Mouse (Mus musculus): Measurements from ENCODE around the gene Upf2. TPM values are rescaled to one million over a fixed set of nuclear protein-coding genes. Genes with fewer than 3 reads are reported as not detected.
A peak's percentile ranks its signal among the peaks of the same experiment; 100 is the strongest.
"Not testable (repeated sequence)": the region's sequence is repeated elsewhere in the genome, so short reads cannot be mapped to it uniquely, and the experiment has no call there.

The Upf2 gene
- polyA plus RNA-seq, 1 experiment, result 22.4 TPM

GRCm38 (mm10) chr2:5945629-5946028 lies 5.6 kb upstream of the Upf2 start:
- H3K4me1 ChIP-seq (ENCODE audit: control insufficient read depth, insufficient read depth, low read length), result peaks cover 4% of the 10 kb centered on the region; the same call in 1 of the 2 replicates
- no peak overlapping the region for H3K27ac ChIP-seq (ENCODE audit: insufficient read depth, low read depth, low read length)
- no peak for TF ChIP-seq CTCF (IDR thresholded peaks at IDR 0.05; ENCODE audit: low read depth, low read length)
- TF ChIP-seq POLR2A (IDR thresholded peaks at IDR 0.05; ENCODE audit: borderline replicate concordance, low read depth, low read length), result no peak
- H3K4me3 ChIP-seq (ENCODE audit: insufficient read depth, low read length), result no peak overlapping the region

DNA sequence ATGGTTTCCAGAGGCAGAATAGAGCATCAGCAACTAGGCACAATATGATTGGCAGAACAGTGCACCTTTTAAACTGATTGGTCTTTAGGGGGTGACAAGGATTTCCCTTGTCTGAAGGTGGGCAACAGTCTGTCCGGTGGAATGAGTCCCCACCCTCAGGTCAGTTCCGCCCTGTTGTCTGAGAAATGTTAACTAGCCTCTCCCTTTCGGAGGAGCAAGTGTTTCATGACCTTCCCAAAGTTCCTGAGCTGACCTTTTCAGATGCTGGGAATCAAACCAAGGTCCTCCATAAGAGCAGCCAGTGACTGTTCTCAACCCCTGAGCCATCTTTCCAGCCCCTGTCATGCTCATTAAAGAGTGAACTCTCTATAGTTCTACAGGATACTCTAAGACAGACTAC lies 4.4 kb upstream of the Upf2 start:
- TF ChIP-seq CTCF (IDR thresholded peaks at IDR 0.05; ENCODE audit: low read depth, low read length) (no peak), POLR2A (IDR thresholded peaks at IDR 0.05; ENCODE audit: borderline replicate concordance, low read depth, low read length) (no peak)
- Histone ChIP-seq H3K4me1 (ENCODE audit: control insufficient read depth, insufficient read depth, low read length) (peaks cover 4% of the 10 kb centered on the region; the same call in 1 of the 2 replicates), H3K4me3 (ENCODE audit: insufficient read depth, low read length) (no peak overlapping the region), H3K27ac (ENCODE audit: insufficient read depth, low read depth, low read length) (no peak overlapping the region)

GRCm38 (mm10) chr2:5948964-5949363 lies 2.3 kb upstream of the Upf2 start:
- H3K4me3 ChIP-seq (ENCODE audit: insufficient read depth, low read length), result no peak overlapping the region
- TF ChIP-seq CTCF (IDR thresholded peaks at IDR 0.05; ENCODE audit: low read depth, low read length) (no peak), POLR2A (IDR thresholded peaks at IDR 0.05; ENCODE audit: borderline replicate concordance, low read depth, low read length) (no peak)
- H3K27ac ChIP-seq (ENCODE audit: insufficient read depth, low read depth, low read length), result no peak overlapping the region
- H3K4me1 ChIP-seq (ENCODE audit: control insufficient read depth, insufficient read depth, low read length), result peaks cover 7% of the 10 kb centered on the region; the same call in 1 of the 2 replicates

- H3K4me3 ChIP-seq (ENCODE audit: insufficient read depth, low read length), result peak overlapping the region; percentile 80; the same call in 1 of the 2 replicates
- H3K4me1 ChIP-seq (ENCODE audit: control insufficient read depth, insufficient read depth, low read length); H3K27ac ChIP-seq (ENCODE audit: insufficient read depth, low read depth, low read length): not testable (repeated sequence)
Observed at GRCm38 (mm10) chr2:5949821-5950220, 1.4 kb upstream of the Upf2 start.

DNA sequence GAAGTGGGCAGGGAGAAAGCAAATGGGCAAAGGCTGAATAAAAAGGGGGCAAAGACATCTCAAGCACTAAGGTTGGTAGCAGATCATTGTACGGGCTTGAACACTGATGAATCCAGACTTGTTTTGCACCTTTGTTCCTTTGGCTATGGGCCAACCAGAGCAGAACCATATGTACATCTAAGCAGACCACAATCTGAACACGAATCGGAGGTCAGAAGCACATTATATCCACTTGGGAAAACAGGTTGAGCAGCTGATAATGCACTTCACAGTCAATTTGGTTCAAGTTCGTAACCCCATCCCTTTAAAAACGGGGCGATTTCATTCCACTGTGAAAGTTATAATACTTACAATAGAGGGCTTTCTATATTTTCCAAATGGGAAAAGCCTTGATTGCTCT lies 964 bp upstream of the Upf2 start:
- no peak for TF ChIP-seq CTCF (IDR thresholded peaks at IDR 0.05; ENCODE audit: low read depth, low read length)
- H3K4me1 ChIP-seq (ENCODE audit: control insufficient read depth, insufficient read depth, low read length), result peaks cover 7% of the 10 kb centered on the region; the same call in 1 of the 2 replicates
- H3K27ac ChIP-seq (ENCODE audit: insufficient read depth, low read depth, low read length), result no peak overlapping the region
- H3K4me3 ChIP-seq (ENCODE audit: insufficient read depth, low read length), result peak overlapping the region; percentile 80

GRCm38 (mm10) chr2:5951621-5952211 lies 447 bp downstream of the Upf2 start:
- Histone ChIP-seq H3K27ac (ENCODE audit: insufficient read depth, low read depth, low read length) (peak overlapping the region; percentile 49), H3K4me3 (ENCODE audit: insufficient read depth, low read length) (peak overlapping the region; percentile 72), H3K4me1 (ENCODE audit: control insufficient read depth, insufficient read depth, low read length) (peaks cover 7% of the 10 kb centered on the region; the same call in 1 of the 2 replicates)
- TF ChIP-seq POLR2A (IDR thresholded peaks at IDR 0.05; ENCODE audit: borderline replicate concordance, low read depth, low read length) (no peak), CTCF (IDR thresholded peaks at IDR 0.05; ENCODE audit: low read depth, low read length) (no peak)

DNA sequence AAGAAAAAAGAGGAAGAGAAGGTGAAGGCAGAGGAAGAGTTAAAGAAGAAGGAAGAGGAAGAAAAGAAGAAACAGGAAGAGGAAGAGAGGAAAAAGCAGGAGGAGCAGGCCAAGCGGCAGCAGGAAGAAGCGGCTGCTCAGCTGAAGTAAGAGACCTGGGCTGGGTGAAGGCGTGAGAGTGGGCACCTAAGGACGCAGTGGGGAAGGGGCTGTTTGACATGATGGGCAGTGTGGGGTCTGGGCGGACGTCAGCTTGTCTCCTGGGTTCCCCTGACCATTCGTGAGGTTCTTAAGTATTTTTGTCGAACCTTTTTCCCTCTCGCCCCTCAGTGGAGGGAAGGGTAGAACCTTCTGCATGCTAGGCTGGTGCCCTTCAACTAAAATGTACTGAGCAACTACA lies 6.4 kb downstream of the Upf2 start:
- Histone ChIP-seq H3K4me1 (ENCODE audit: control insufficient read depth, insufficient read depth, low read length) (peaks cover 16% of the 10 kb centered on the region), H3K4me3 (ENCODE audit: insufficient read depth, low read length) (no peak overlapping the region), H3K27ac (ENCODE audit: insufficient read depth, low read depth, low read length) (no peak overlapping the region)
- TF ChIP-seq CTCF (IDR thresholded peaks at IDR 0.05; ENCODE audit: low read depth, low read length) (no peak), POLR2A (IDR thresholded peaks at IDR 0.05; ENCODE audit: borderline replicate concordance, low read depth, low read length) (no peak)

DNA sequence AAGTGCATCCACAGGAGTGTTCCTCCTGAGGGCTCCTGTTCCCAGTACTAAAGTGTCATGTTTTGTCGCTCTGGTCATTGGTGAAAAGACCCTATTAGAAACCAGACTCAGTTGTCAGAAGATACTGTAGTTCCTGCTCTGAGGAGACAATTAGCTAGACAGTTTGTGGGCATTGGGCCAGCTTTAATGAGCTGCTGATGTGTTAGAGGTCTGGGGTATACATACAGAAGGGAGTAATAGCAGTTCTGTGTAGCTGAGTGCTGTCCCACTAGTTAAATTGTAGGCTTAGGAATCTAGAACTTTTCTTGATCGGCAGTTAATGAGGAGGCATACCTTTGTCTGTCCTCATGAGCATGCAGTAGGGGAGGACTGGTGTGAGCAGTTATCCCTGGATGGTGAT lies 11.0 kb downstream of the Upf2 start:
- no peak overlapping the region for H3K27ac ChIP-seq (ENCODE audit: insufficient read depth, low read depth, low read length)
- H3K4me3 ChIP-seq (ENCODE audit: insufficient read depth, low read length), result no peak overlapping the region
- TF ChIP-seq POLR2A (IDR thresholded peaks at IDR 0.05; ENCODE audit: borderline replicate concordance, low read depth, low read length), result no peak
- no peak for TF ChIP-seq CTCF (IDR thresholded peaks at IDR 0.05; ENCODE audit: low read depth, low read length)
- peaks cover 17% of the 10 kb centered on the region for H3K4me1 ChIP-seq (ENCODE audit: control insufficient read depth, insufficient read depth, low read length)

DNA sequence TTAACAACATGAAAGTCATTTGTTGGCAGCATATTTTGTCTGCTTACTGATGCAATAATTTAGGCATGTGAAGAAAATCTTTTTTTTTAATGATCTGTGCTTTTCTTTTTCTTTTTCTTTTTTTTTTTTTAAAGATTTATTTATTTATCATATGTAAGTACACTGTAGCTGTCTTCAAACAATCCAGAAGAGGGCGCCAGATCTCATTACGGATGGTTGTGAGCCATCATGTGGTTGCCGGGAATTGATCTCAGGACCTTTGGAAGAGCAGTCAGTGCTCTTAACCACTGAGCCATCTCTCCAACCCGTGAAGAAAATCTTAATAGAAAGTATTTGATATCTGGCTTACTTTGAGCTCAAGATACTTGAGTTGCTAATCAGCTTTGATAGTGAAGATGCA lies 12.5 kb downstream of the Upf2 start:
- H3K4me1 ChIP-seq (ENCODE audit: control insufficient read depth, insufficient read depth, low read length); H3K4me3 ChIP-seq (ENCODE audit: insufficient read depth, low read length); H3K27ac ChIP-seq (ENCODE audit: insufficient read depth, low read depth, low read length): not testable (repeated sequence)

- Histone ChIP-seq H3K4me1 (ENCODE audit: control insufficient read depth, insufficient read depth, low read length) (peaks cover 9% of the 10 kb centered on the region), H3K27ac (ENCODE audit: insufficient read depth, low read depth, low read length) (no peak overlapping the region), H3K4me3 (ENCODE audit: insufficient read depth, low read length) (no peak overlapping the region)
- TF ChIP-seq CTCF (IDR thresholded peaks at IDR 0.05; ENCODE audit: low read depth, low read length), result no peak
- no peak for TF ChIP-seq POLR2A (IDR thresholded peaks at IDR 0.05; ENCODE audit: borderline replicate concordance, low read depth, low read length)
Observed at GRCm38 (mm10) chr2:5965972-5966371, 14.7 kb downstream of the Upf2 start.

DNA sequence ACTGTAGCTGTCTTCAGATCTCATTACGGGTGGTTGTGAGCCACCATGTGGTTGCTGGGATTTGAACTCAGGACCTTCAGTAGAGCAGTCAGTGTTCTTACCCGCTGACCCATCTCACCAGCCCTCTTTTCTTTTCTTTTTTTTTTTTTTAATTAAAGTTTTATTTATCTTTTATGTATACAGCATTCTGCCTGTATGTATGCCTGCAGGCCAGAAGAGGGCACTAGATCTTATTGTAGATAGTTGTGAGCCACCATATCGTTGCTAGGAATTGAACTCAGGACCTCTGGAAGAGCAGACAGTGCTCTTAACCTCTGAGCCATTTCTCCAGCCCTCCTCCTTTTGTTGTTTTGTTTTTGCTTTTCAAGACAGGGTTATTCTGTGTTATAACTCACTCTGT lies 19.4 kb downstream of the Upf2 start:
- H3K4me3 ChIP-seq (ENCODE audit: insufficient read depth, low read length); H3K27ac ChIP-seq (ENCODE audit: insufficient read depth, low read depth, low read length); H3K4me1 ChIP-seq (ENCODE audit: control insufficient read depth, insufficient read depth, low read length): not testable (repeated sequence)

All from bone marrow macrophage, adult 2 months (primary cell).